Mouse (Mus musculus) heart, embryonic 15.5 days (tissue): Measurements from ENCODE around the gene 9630041A04Rik. TPM values are rescaled to one million over a fixed set of nuclear protein-coding genes. Genes with fewer than 3 reads are reported as not detected.

Experiments used
- ATAC-seq: fragments of 200-750 bp; cut with Nextera tagmentation; replicated peaks from 2 replicates; pipeline ENCODE4 v1.8.0; 2017; ENCODE audit warnings: low read depth, moderate TSS enrichment; ENCODE audit not compliant: insufficient number of reproducible peaks, insufficient read depth, low FRiP score
- H3K27ac ChIP-seq: fragments of 300-500 bp; sonication (generic); 2 replicates; pipeline ENCODE4 v1.5.1; 2015; ENCODE audit warnings: mild to moderate bottlenecking, inconsistent platforms
- H3K27me3 ChIP-seq: fragments of 300-500 bp; sonication (generic); 2 replicates; pipeline ENCODE4 v1.6.1; 2015; ENCODE audit warnings: inconsistent platforms
- H3K36me3 ChIP-seq: fragments of 300-500 bp; sonication (generic); 2 replicates; pipeline ENCODE4 v1.6.1; 2015; ENCODE audit warnings: mild to moderate bottlenecking, inconsistent platforms
- H3K4me1 ChIP-seq: fragments of 300-500 bp; sonication (generic); replicated peaks from 2 replicates; pipeline ENCODE4 v1.6.1; 2015; ENCODE audit warnings: inconsistent platforms
- H3K4me2 ChIP-seq: fragments of 300-500 bp; sonication (generic); 2 replicates; pipeline ENCODE4 v1.6.1; 2015; ENCODE audit warnings: inconsistent platforms, mild to moderate bottlenecking, moderate library complexity
- H3K4me3 ChIP-seq: fragments of 300-500 bp; sonication (generic); 2 replicates; pipeline ENCODE4 v1.5.1; 2015; ENCODE audit warnings: mild to moderate bottlenecking, inconsistent platforms
- H3K9ac ChIP-seq: fragments of 300-500 bp; sonication (generic); 2 replicates; pipeline ENCODE4 v1.6.1; 2015; ENCODE audit warnings: mild to moderate bottlenecking, inconsistent platforms
- H3K9me3 ChIP-seq: fragments of 300-500 bp; sonication (generic); replicated peaks from 2 replicates; pipeline ENCODE4 v1.6.1; 2016; ENCODE audit warnings: inconsistent platforms
- WGBS: fragments of 180-500 bp; shearing (Covaris S2); methylation state at CpG from one replicate; pipeline ENCODE4 v1.1.7; 2015; ENCODE audit warnings: mixed read lengths; 5-methylcytosine and 5-hydroxymethylcytosine counted together
- polyA plus RNA-seq: library from polyadenylated mRNA; unstranded; fragments of >200 nt; fragmentation: Nextera tagmentation; extraction: Ambion mirVana; gene quantifications from 2 replicates; pipeline ENCODE4 v1.2.1, GENCODE M21; 2015

The 9630041A04Rik gene
- not detected in 2 replicates for polyA plus RNA-seq

DNA sequence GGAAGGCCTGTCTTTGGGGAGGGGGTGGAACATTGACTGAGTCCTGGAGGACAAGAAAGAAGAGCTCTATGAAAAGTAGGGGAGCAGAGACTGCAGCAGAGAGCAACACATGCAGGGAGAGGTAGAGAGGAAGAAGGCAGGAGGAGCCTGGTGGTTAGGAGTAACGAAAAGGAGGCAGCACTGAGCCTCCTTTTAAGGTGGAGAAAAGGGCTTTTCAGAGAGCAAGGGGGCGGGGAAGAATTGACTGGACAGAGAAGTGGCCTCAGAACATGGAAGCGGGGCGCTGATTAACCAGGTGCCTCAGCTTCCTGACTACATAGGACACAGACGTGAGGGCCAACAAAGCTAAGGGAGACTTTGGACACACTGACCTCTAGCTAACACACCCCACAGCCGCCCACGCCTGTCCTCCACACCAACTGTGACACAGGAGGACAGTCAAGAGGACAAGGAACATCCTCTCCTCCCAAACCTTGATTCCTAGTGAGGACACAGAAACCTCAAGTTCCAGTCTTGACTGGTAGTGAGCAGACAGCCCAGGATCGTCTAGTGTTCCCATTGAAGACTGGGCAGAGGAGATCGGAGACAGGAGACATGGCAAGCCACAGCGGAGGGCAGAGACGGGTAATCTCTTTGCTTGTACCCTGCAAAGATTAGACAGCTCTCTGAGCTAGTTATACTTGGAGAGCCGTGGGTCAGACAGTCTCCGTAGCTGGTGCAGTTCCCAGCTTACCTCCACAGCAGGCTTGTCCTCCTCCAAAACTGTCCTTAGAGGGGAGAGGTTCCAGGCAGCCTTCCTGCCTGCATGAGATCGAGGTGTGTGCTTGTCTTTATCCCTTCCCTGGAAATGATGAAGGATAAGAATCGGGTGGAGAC is at the start of gene 9630041A04Rik:
Gene 9630041A04Rik (plus strand): TSS at position 246 of the 876 bp plus-strand sequence.
- ATAC-seq: no peak
- Histone ChIP-seq H3K9ac (no peak within 1 kb of the TSS), H3K4me2 (peak within 1 kb of the TSS; percentile 30), H3K27me3 (no peaks in the 10 kb centered on the region), H3K4me1 (peaks cover 5% of the 10 kb centered on the region), H3K4me3 (no peak within 1 kb of the TSS), H3K36me3 (no peaks in the 10 kb centered on the region), H3K9me3 (no peaks in the 10 kb centered on the region), H3K27ac (no peak within 1 kb of the TSS)
- WGBS: 67% methylated on average over 15 of the region's 15 CpGs

DNA sequence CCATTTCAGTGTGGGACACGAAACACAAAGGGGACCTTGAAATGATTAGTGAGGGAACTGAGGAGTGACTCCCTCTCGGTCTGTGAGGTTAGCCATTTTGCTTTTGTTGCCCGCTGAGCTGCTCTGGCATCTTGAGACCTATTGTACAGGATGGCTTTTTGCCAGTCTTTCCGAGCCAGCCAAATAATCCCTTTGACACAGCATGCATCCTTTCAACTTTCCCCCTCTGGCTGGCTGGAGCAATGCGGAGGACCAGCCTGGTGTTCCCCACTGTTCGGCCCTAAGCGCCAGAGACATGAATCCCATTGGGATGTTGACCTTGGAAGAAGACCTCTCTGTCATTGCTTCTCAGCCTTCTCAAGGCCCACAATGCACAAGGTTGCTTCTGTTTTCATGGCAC is 37.7 kb upstream of the 9630041A04Rik start:
- no peak overlapping the region for H3K4me3 ChIP-seq
- WGBS: 80% methylated on average over 7 of the region's 7 CpGs
- H3K27ac ChIP-seq: no peak overlapping the region
- no peaks in the 10 kb centered on the region for H3K36me3 ChIP-seq
- H3K4me1 ChIP-seq: 0 out of 2 replicates have a peak, but pooled peaks cover 2% of the 10 kb centered on the region
- H3K9ac ChIP-seq: no peak overlapping the region
- no peaks in the 10 kb centered on the region for H3K27me3 ChIP-seq
- ATAC-seq: no peak
- H3K4me2 ChIP-seq: no peak overlapping the region
- H3K9me3 ChIP-seq: no peaks in the 10 kb centered on the region

GRCm38 (mm10) chr9:101825626-101826025 is 36.0 kb upstream of the 9630041A04Rik start:
- 93% methylated on average over 8 of the region's 8 CpGs for WGBS
- no peaks in the 10 kb centered on the region for H3K36me3 ChIP-seq
- H3K27ac ChIP-seq: no peak overlapping the region
- H3K4me3 ChIP-seq: no peak overlapping the region
- H3K9me3 ChIP-seq: no peaks in the 10 kb centered on the region
- ATAC-seq: no peak
- no peaks in the 10 kb centered on the region for H3K27me3 ChIP-seq
- H3K4me1 ChIP-seq: 0 out of 2 replicates have a peak, but pooled peaks cover 2% of the 10 kb centered on the region
- no peak overlapping the region for H3K9ac ChIP-seq
- no peak overlapping the region for H3K4me2 ChIP-seq

DNA sequence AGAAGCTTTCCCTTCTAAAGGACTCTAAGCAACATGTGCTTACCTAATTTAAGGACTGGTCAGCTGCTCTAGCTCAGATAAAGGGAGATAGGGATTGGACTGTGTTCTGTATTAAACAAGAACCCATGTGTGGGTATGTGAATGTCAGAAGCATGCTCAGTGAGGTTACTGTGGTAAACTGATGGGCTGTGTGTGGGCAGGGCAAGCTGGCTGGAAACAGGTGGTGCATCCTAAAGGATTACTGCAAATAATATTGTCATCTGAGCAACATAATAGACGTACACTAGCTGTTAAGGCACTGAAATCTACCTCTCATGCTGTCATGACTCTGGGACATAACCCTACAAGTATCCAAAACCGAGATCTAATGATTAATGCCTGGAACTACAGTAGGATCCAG is 28.0 kb upstream of the 9630041A04Rik start:
- no peak overlapping the region for H3K9ac ChIP-seq
- H3K27me3 ChIP-seq: no peaks in the 10 kb centered on the region
- no peak overlapping the region for H3K4me2 ChIP-seq
- H3K4me3 ChIP-seq: no peak overlapping the region
- no peaks in the 10 kb centered on the region for H3K4me1 ChIP-seq
- 67% methylated on average over 2 of the region's 2 CpGs for WGBS
- H3K36me3 ChIP-seq: no peaks in the 10 kb centered on the region
- H3K9me3 ChIP-seq: no peaks in the 10 kb centered on the region
- no peak for ATAC-seq
- no peak overlapping the region for H3K27ac ChIP-seq

- H3K36me3 ChIP-seq: no peaks in the 10 kb centered on the region
- H3K4me3 ChIP-seq: no peak overlapping the region
- H3K4me2 ChIP-seq: no peak overlapping the region
- WGBS: 89% methylated on average over 11 of the region's 11 CpGs
- H3K9ac ChIP-seq: no peak overlapping the region
- ATAC-seq: no peak
- H3K4me1 ChIP-seq: no peaks in the 10 kb centered on the region
- H3K9me3 ChIP-seq: no peaks in the 10 kb centered on the region
- no peaks in the 10 kb centered on the region for H3K27me3 ChIP-seq
- H3K27ac ChIP-seq: no peak overlapping the region
Observed at GRCm38 (mm10) chr9:101841101-101841500, 20.5 kb upstream of the 9630041A04Rik start.

DNA sequence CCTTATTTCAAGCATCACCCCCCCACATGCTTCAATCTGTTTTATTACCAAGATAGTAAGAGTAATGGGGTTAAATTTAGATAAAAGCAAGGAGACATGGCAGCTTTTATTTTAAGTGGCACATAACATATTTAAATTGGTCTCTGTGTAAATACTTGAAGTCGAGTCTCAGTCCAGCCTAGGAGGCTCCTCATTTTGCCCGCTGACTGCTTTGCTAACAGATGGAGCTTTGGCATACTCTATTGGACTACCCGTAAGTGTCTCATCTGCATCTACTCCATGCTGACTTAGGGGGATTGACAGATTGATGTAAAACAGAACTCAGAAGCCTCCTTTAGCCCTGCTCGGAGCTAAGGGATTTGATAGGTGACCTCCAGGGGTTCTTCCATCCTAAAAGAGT is 17.7 kb upstream of the 9630041A04Rik start:
- no peak overlapping the region for H3K4me3 ChIP-seq
- H3K9ac ChIP-seq: no peak overlapping the region
- H3K4me1 ChIP-seq: no peaks in the 10 kb centered on the region
- no peaks in the 10 kb centered on the region for H3K27me3 ChIP-seq
- no peaks in the 10 kb centered on the region for H3K9me3 ChIP-seq
- no peaks in the 10 kb centered on the region for H3K36me3 ChIP-seq
- 31% methylated on average over 4 of the region's 4 CpGs for WGBS
- ATAC-seq: no peak
- no peak overlapping the region for H3K27ac ChIP-seq
- no peak overlapping the region for H3K4me2 ChIP-seq

DNA sequence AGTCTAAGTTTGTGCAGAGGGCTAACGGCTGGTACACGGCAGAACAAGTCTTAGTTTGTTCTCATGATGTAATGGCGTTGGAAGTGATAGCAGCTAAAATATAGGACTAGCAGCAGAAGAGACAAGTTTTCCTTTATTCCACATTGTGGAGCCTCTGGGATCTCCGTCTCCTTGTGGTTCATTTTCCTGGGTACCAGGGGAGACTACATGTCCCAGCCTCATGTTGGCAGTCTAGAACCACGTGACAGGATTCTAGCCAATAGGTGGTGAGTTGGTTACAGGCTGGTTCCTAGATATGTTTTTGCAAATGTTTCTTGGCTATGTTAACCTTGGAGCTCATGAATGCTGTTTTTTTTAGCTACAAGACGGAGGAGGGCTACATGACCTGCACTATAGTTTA is 15.9 kb upstream of the 9630041A04Rik start:
- H3K4me1 ChIP-seq: no peaks in the 10 kb centered on the region
- no peak overlapping the region for H3K27ac ChIP-seq
- no peak for ATAC-seq
- H3K9ac ChIP-seq: no peak overlapping the region
- H3K4me2 ChIP-seq: no peak overlapping the region
- H3K27me3 ChIP-seq: no peaks in the 10 kb centered on the region
- H3K4me3 ChIP-seq: no peak overlapping the region
- H3K9me3 ChIP-seq: no peaks in the 10 kb centered on the region
- no peaks in the 10 kb centered on the region for H3K36me3 ChIP-seq
- WGBS: 71% methylated on average over 6 of the region's 6 CpGs

DNA sequence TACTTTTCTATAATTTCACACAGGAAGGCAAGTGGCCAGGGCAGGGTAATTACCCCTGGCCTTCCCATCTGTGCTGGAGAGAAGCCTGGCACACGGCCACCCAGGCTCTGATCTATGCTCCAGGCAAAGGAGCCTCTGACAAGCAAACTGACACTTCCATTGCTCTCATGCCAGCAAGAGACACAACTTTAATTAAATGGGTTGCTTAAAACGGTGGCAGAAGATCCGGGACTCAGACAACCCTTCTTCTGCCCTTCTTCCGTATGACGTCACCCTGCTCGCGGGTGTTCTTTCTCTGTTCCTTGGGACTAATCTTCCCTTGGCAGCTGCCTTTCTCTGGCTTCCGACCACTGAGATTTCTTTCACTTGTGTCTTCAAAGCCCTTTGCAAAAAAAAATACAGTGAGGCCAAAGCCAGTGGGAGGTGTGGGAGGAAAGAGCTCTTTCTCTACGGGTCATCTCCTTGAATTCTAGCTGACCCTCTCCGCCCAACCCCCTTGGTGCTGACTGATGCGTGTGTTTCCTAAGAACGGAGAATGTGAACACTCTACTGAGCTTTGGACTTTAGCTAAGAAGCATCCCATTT is 932 bp downstream of the 9630041A04Rik start:
- Histone ChIP-seq H3K9ac (no peak overlapping the region), H3K36me3 (no peaks in the 10 kb centered on the region), H3K4me2 (peak overlapping the region; percentile 30), H3K4me3 (no peak overlapping the region), H3K4me1 (peaks cover 5% of the 10 kb centered on the region), H3K27ac (no peak overlapping the region), H3K9me3 (no peaks in the 10 kb centered on the region), H3K27me3 (no peaks in the 10 kb centered on the region)
- no peak for ATAC-seq
- WGBS: 49% methylated on average over 12 of the region's 12 CpGs

DNA sequence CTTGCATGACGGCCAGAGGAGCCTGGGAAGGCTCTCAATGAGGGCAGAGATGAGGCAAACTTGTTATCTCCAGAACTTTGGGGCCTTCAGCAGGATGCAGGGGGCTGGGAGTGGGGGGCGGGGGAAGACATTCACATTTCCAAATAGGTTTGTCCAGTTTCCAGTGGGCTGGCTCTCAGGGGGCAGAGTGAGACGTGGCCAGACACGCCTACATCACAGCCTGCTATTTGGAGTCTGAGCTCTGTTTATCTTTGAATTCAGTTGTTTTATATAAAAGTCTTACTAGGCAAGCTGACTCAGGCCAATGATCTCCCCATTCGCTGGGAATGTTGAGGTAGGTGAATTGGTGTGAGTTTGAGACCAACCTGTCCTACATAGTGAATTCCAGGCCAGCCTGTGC is 1.5 kb downstream of the 9630041A04Rik start:
- no peaks in the 10 kb centered on the region for H3K36me3 ChIP-seq
- H3K27ac ChIP-seq: no peak overlapping the region
- H3K9me3 ChIP-seq: no peaks in the 10 kb centered on the region
- WGBS: 59% methylated on average over 5 of the region's 5 CpGs
- no peak overlapping the region for H3K4me3 ChIP-seq
- H3K4me2 ChIP-seq: peak overlapping the region; percentile 30
- H3K27me3 ChIP-seq: no peaks in the 10 kb centered on the region
- H3K9ac ChIP-seq: no peak overlapping the region
- peaks cover 5% of the 10 kb centered on the region for H3K4me1 ChIP-seq
- no peak for ATAC-seq

DNA sequence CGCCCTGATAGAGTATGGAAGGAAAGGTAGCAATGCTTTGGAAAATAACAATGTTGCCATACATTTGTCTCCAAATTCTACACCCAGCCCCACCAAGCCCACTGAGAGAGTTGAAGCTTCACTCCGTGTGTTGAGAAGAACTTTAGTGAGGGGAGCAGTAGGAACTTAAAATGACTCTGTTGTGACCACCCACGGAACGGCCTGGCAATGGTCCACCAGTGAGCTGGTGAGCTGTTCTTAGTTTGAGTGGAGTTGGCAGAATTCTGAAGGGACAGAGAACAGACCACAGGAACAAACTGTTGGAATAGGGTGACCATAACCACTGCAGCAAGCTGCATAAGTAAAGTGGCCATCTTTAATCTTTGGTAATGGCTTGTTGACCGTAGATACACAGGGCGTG is 7.0 kb downstream of the 9630041A04Rik start:
- H3K27me3 ChIP-seq: no peaks in the 10 kb centered on the region
- H3K4me1 ChIP-seq: no peaks in the 10 kb centered on the region
- H3K36me3 ChIP-seq: no peaks in the 10 kb centered on the region
- WGBS: 87% methylated on average over 6 of the region's 6 CpGs
- no peak overlapping the region for H3K4me3 ChIP-seq
- no peaks in the 10 kb centered on the region for H3K9me3 ChIP-seq
- no peak overlapping the region for H3K9ac ChIP-seq
- no peak for ATAC-seq
- H3K4me2 ChIP-seq: no peak overlapping the region
- H3K27ac ChIP-seq: no peak overlapping the region

GRCm38 (mm10) chr9:101870034-101870433 is 8.4 kb downstream of the 9630041A04Rik start:
- no peaks in the 10 kb centered on the region for H3K36me3 ChIP-seq
- no peaks in the 10 kb centered on the region for H3K9me3 ChIP-seq
- WGBS: 76% methylated on average over 4 of the region's 4 CpGs
- H3K4me2 ChIP-seq: no peak overlapping the region
- no peaks in the 10 kb centered on the region for H3K4me1 ChIP-seq
- no peak overlapping the region for H3K27ac ChIP-seq
- H3K27me3 ChIP-seq: no peaks in the 10 kb centered on the region
- H3K9ac ChIP-seq: no peak overlapping the region
- H3K4me3 ChIP-seq: no peak overlapping the region
- ATAC-seq: no peak

GRCm38 (mm10) chr9:101875306-101875705 is 13.7 kb downstream of the 9630041A04Rik start:
- no peaks in the 10 kb centered on the region for H3K27me3 ChIP-seq
- H3K4me1 ChIP-seq: no peaks in the 10 kb centered on the region
- ATAC-seq: no peak
- no peaks in the 10 kb centered on the region for H3K36me3 ChIP-seq
- 66% methylated on average over 1 of the region's 1 CpGs for WGBS
- H3K9ac ChIP-seq: no peak overlapping the region
- no peaks in the 10 kb centered on the region for H3K9me3 ChIP-seq
- H3K4me3 ChIP-seq: no peak overlapping the region
- no peak overlapping the region for H3K27ac ChIP-seq
- no peak overlapping the region for H3K4me2 ChIP-seq
